Mouse (Mus musculus) liver, embryonic 13.5 days (tissue): ENCODE results near the gene Ahcyl2. TPM values are rescaled to one million over a fixed set of nuclear protein-coding genes. Genes with fewer than 3 reads are reported as not detected.

Experiments
- ATAC-seq: fragments of 200-750 bp; cut with Nextera tagmentation; 2 replicates; pipeline ENCODE4 v1.8.0; 2017; ENCODE audit warnings: low read depth, mild to moderate bottlenecking, moderate number of reproducible peaks, moderate library complexity
- DNase-seq: peaks from one replicate; pipeline ENCODE4 v3.0.0; 2022
- H3K27ac ChIP-seq: fragments of 300-500 bp; sonication (generic); 2 replicates; pipeline ENCODE4 v1.5.1; 2015; ENCODE audit warnings: moderate library complexity, mild to moderate bottlenecking, inconsistent platforms
- H3K27me3 ChIP-seq: fragments of 300-500 bp; sonication (generic); 2 replicates; pipeline ENCODE4 v1.6.1; 2015; ENCODE audit warnings: mild to moderate bottlenecking, inconsistent platforms
- H3K36me3 ChIP-seq: fragments of 300-500 bp; sonication (generic); 2 replicates; pipeline ENCODE4 v1.6.1; 2015; ENCODE audit warnings: mild to moderate bottlenecking, inconsistent platforms
- H3K4me1 ChIP-seq: fragments of 300-500 bp; sonication (generic); replicated peaks from 2 replicates; pipeline ENCODE4 v1.6.1; 2015; ENCODE audit warnings: inconsistent platforms
- H3K4me2 ChIP-seq: fragments of 300-500 bp; sonication (generic); 2 replicates; pipeline ENCODE4 v1.6.1; 2015; ENCODE audit warnings: inconsistent platforms, mild to moderate bottlenecking, moderate library complexity
- H3K4me3 ChIP-seq: fragments of 300-500 bp; sonication (generic); replicated peaks from 2 replicates; pipeline ENCODE4 v1.5.1; 2015; ENCODE audit warnings: mild to moderate bottlenecking, inconsistent platforms
- H3K9ac ChIP-seq: fragments of 300-500 bp; sonication (generic); 2 replicates; pipeline ENCODE4 v1.6.1; 2015; ENCODE audit warnings: mild to moderate bottlenecking, inconsistent platforms
- H3K9me3 ChIP-seq: fragments of 300-500 bp; sonication (generic); replicated peaks from 2 replicates; pipeline ENCODE4 v1.6.1; 2016; ENCODE audit warnings: inconsistent platforms
- WGBS: fragments of 180-500 bp; shearing (Covaris S2); methylation state at CpG from one replicate; pipeline ENCODE4 v1.1.7; 2015; ENCODE audit not compliant: insufficient replicate concordance; 5-methylcytosine and 5-hydroxymethylcytosine counted together
- polyA plus RNA-seq: library from polyadenylated mRNA; unstranded; fragments of >200 nt; fragmentation: Nextera tagmentation; extraction: Ambion mirVana; gene quantifications from 2 replicates; pipeline ENCODE4 v1.2.1, GENCODE M21; 2015

Ahcyl2 gene
- polyA plus RNA-seq, 1 experiment from 2014 or later: 4.1 TPM

DNA sequence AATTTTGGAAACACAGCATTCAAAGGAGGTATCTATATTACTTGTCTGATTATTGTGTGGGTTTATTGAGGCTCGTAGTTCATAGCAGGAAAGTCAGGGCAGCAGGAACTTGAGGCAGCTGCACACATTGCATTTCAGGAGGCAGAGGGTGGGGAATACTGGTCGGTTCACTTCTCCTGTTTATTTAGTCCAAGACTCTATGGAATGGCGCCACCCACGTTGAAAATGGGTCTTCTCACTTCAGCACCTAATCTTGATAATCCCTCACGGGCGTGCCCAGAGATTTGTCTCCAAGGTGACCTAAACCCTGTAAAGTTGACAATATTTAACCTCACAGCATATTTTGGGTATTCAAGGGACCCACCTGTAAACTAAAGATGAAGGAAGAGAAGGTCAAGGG is 180.0 kb downstream of the Ahcyl2 start:
- ATAC-seq (no peak), DNase-seq (no peak)
- H3K4me1 ChIP-seq: no peaks in the 10 kb centered on the region
- no peak overlapping the region for H3K9ac ChIP-seq
- H3K27me3 ChIP-seq: no peaks in the 10 kb centered on the region
- 58% methylated on average over 6 of the region's 6 CpGs for WGBS
- H3K9me3 ChIP-seq: no peaks in the 10 kb centered on the region
- no peak overlapping the region for H3K27ac ChIP-seq
- H3K4me3 ChIP-seq: no peak overlapping the region
- H3K4me2 ChIP-seq: no peak overlapping the region
- H3K36me3 ChIP-seq: no peaks in the 10 kb centered on the region

DNA sequence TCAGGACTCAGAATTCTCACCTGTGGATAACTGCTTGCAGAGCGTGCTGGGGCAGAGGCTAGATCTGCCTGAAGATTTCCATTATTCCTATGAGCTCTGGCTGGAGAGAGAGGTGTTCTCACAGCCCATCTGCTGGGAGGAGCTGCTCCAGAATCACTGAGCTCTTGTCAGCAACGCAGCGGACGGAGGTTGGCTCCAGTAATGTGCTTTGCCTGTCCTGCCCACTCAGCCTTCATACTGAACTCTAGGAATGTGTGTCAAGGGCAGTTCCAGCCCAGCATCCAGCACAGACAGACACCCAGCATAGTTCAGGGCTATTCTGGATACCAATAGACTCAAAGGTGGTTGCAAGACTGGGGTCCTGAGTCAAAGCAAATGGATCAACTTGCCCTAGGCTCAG is 188.9 kb downstream of the Ahcyl2 start:
- Histone ChIP-seq H3K4me2 (no peak overlapping the region), H3K27ac (no peak overlapping the region), H3K9ac (no peak overlapping the region), H3K9me3 (no peaks in the 10 kb centered on the region), H3K27me3 (no peaks in the 10 kb centered on the region), H3K4me1 (no peaks in the 10 kb centered on the region), H3K4me3 (no peak overlapping the region), H3K36me3 (no peaks in the 10 kb centered on the region)
- no peak for DNase-seq
- WGBS: 83% methylated on average over 4 of the region's 4 CpGs
- ATAC-seq: no peak

DNA sequence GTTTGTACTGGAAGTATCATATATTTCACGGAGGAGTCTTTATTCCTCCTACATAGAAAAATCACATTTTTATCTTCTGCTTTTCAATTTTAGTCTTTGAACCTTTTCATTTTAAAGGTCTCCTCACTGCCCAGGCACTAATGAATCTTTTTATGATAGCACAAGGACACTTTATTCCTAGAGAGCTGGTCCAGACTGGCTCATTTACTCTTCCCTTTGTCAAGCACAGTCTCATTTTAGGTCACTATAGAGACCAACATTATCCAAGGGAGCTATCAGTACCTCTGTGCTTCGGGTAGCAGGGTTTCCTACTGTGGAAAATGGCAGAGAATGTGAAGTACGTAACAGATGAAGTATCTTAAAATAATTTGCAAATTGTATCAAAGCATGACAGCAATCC is 190.9 kb downstream of the Ahcyl2 start:
- WGBS: 63% methylated on average over 3 of the region's 3 CpGs

GRCm38 (mm10) chr6:29961081-29961480 is 193.3 kb downstream of the Ahcyl2 start:
- Histone ChIP-seq H3K27me3 (no peaks in the 10 kb centered on the region), H3K9ac (no peak overlapping the region), H3K9me3 (no peaks in the 10 kb centered on the region), H3K27ac (no peak overlapping the region), H3K4me2 (no peak overlapping the region), H3K4me1 (no peaks in the 10 kb centered on the region), H3K4me3 (no peak overlapping the region), H3K36me3 (no peaks in the 10 kb centered on the region)
- 72% methylated on average over 6 of the region's 6 CpGs for WGBS
- ATAC-seq (no peak), DNase-seq (no peak)

More for the DNA sequence above, 190.9 kb downstream of the Ahcyl2 start:
- Histone ChIP-seq H3K36me3 (no peaks in the 10 kb centered on the region), H3K9ac (no peak overlapping the region), H3K27me3 (no peaks in the 10 kb centered on the region), H3K4me2 (no peak overlapping the region), H3K4me1 (no peaks in the 10 kb centered on the region), H3K4me3 (no peak overlapping the region), H3K9me3 (no peaks in the 10 kb centered on the region), H3K27ac (no peak overlapping the region)
- DNase-seq (no peak), ATAC-seq (no peak)

Other genes starting within 250 kb of the Ahcyl2 start
- 6.9 TPM in 2 replicates for gene Irf5, start 241.4 kb upstream of the Ahcyl2 start, polyA plus RNA-seq
- gene Tnpo3, start 158.1 kb upstream of the Ahcyl2 start, polyA plus RNA-seq: 38.2 and 43.1 TPM in 2 replicates
- 150 and 164 TPM in 2 replicates for gene Tspan33, start 73.8 kb upstream of the Ahcyl2 start, polyA plus RNA-seq
- gene Smo, start 32.5 kb upstream of the Ahcyl2 start, polyA plus RNA-seq: 3.4 and 4.3 TPM in 2 replicates
- 0.44 and 0.60 TPM in 2 replicates for gene Strip2, start 149.0 kb downstream of the Ahcyl2 start, polyA plus RNA-seq